Mouse (Mus musculus) neural tube, embryonic 15.5 days (tissue): ENCODE results near the gene Tfip11. TPM values are rescaled to one million over a fixed set of nuclear protein-coding genes. Genes with fewer than 3 reads are reported as not detected.

ENCODE experiments used
- ATAC-seq: fragments of 200-750 bp; cut with Nextera tagmentation; 2 replicates; pipeline ENCODE4 v1.8.0; 2017; ENCODE audit warnings: mild to moderate bottlenecking, moderate TSS enrichment, moderate library complexity; ENCODE audit not compliant: low FRiP score
- H3K27ac ChIP-seq: fragments of 300-500 bp; sonication (generic); replicated peaks from 2 replicates; pipeline ENCODE4 v1.5.1; 2015; ENCODE audit warnings: mild to moderate bottlenecking, inconsistent platforms
- H3K27me3 ChIP-seq: fragments of 300-500 bp; sonication (generic); replicated peaks from 2 replicates; pipeline ENCODE4 v1.6.1; 2015; ENCODE audit warnings: inconsistent platforms
- H3K36me3 ChIP-seq: fragments of 300-500 bp; sonication (generic); 2 replicates; pipeline ENCODE4 v1.6.1; 2015; ENCODE audit warnings: inconsistent platforms
- H3K4me1 ChIP-seq: fragments of 300-500 bp; sonication (generic); 2 replicates; pipeline ENCODE4 v1.6.1; 2015; ENCODE audit warnings: inconsistent platforms
- H3K4me2 ChIP-seq: fragments of 300-500 bp; sonication (generic); 2 replicates; pipeline ENCODE4 v1.6.1; 2015; ENCODE audit warnings: inconsistent platforms, mild to moderate bottlenecking, moderate library complexity
- H3K4me3 ChIP-seq: fragments of 300-500 bp; sonication (generic); replicated peaks from 2 replicates; pipeline ENCODE4 v1.5.1; 2015; ENCODE audit warnings: mild to moderate bottlenecking, inconsistent platforms
- H3K9ac ChIP-seq: fragments of 300-500 bp; sonication (generic); replicated peaks from 2 replicates; pipeline ENCODE4 v1.6.1; 2015; ENCODE audit warnings: mild to moderate bottlenecking, inconsistent platforms
- H3K9me3 ChIP-seq: fragments of 300-500 bp; sonication (generic); replicated peaks from 2 replicates; pipeline ENCODE4 v1.6.1; 2016; ENCODE audit warnings: inconsistent platforms
- WGBS: fragments of 180-500 bp; shearing (Covaris S2); methylation state at CpG from one replicate; pipeline ENCODE4 v1.1.7; 2015; ENCODE audit warnings: mixed read lengths; 5-methylcytosine and 5-hydroxymethylcytosine counted together
- polyA plus RNA-seq: library from polyadenylated mRNA; unstranded; fragments of >200 nt; fragmentation: Nextera tagmentation; extraction: Ambion mirVana; gene quantifications from 2 replicates; pipeline ENCODE4 v1.2.1, GENCODE M21; 2015

Tfip11 gene
- polyA plus RNA-seq, 1 experiment from 2014 or later = 29.7 TPM

- H3K9ac ChIP-seq = no peak overlapping the region
These were observed 43.2 kb downstream of the Tfip11 start for GRCm38 (mm10) chr5:112369326-112369725.

GRCm38 (mm10) chr5:112370236-112370813 is 44.2 kb downstream of the Tfip11 start:
- Histone ChIP-seq H3K27me3 (no peaks in the 10 kb centered on the region), H3K4me3 (no peak overlapping the region), H3K9ac (0 out of 2 replicates have a peak overlapping the region, but pooled peaks have one; percentile 10), H3K36me3 (peaks cover 51% of the 10 kb centered on the region), H3K27ac (peak overlapping the region; percentile 89), H3K4me1 (peaks cover 50% of the 10 kb centered on the region), H3K4me2 (no peak overlapping the region), H3K9me3 (no peaks in the 10 kb centered on the region)
- 77% methylated on average over 12 of the region's 12 CpGs for WGBS
- no peak for ATAC-seq

More at GRCm38 (mm10) chr5:112369326-112369725, 43.2 kb downstream of the Tfip11 start:
- Histone ChIP-seq H3K36me3 (peaks cover 50% of the 10 kb centered on the region), H3K4me2 (no peak overlapping the region), H3K9me3 (no peaks in the 10 kb centered on the region), H3K27ac (peak overlapping the region; percentile 89; the same call in 1 of the 2 replicates), H3K27me3 (no peaks in the 10 kb centered on the region), H3K4me3 (no peak overlapping the region), H3K4me1 (peaks cover 50% of the 10 kb centered on the region)
- 67% methylated on average over 13 of the region's 13 CpGs for WGBS
- ATAC-seq = no peak

- peaks cover 59% of the 10 kb centered on the region for H3K36me3 ChIP-seq
These were observed 45.8 kb downstream of the Tfip11 start for GRCm38 (mm10) chr5:112371933-112372332.

GRCm38 (mm10) chr5:112376111-112376510 is 50.0 kb downstream of the Tfip11 start:
- no peak for ATAC-seq
- Histone ChIP-seq H3K4me2 (no peak overlapping the region), H3K36me3 (peaks cover 55% of the 10 kb centered on the region), H3K4me3 (no peak overlapping the region), H3K27ac (no peak overlapping the region), H3K27me3 (no peaks in the 10 kb centered on the region), H3K9me3 (no peaks in the 10 kb centered on the region), H3K9ac (no peak overlapping the region), H3K4me1 (peaks cover 22% of the 10 kb centered on the region)
- WGBS = 61% methylated on average over 4 of the region's 4 CpGs

More at GRCm38 (mm10) chr5:112371933-112372332, 45.8 kb downstream of the Tfip11 start:
- peaks cover 50% of the 10 kb centered on the region for H3K4me1 ChIP-seq
- WGBS = 15% methylated on average over 7 of the region's 7 CpGs
- peak overlapping the region; percentile 36; the same call in 1 of the 2 replicates for H3K9ac ChIP-seq
- H3K27ac ChIP-seq = peak overlapping the region; percentile 89
- H3K4me3 ChIP-seq = no peak overlapping the region
- ATAC-seq = peak; percentile 83
- H3K27me3 ChIP-seq = no peaks in the 10 kb centered on the region
- H3K4me2 ChIP-seq = peak overlapping the region; percentile 27
- H3K9me3 ChIP-seq = no peaks in the 10 kb centered on the region

- H3K27me3 ChIP-seq = no peaks in the 10 kb centered on the region
- peaks cover 56% of the 10 kb centered on the region for H3K36me3 ChIP-seq
- H3K4me3 ChIP-seq = no peak overlapping the region
- peaks cover 14% of the 10 kb centered on the region for H3K4me1 ChIP-seq
- no peaks in the 10 kb centered on the region for H3K9me3 ChIP-seq
- no peak overlapping the region for H3K4me2 ChIP-seq
- no peak for ATAC-seq
- no peak overlapping the region for H3K9ac ChIP-seq
- no peak overlapping the region for H3K27ac ChIP-seq
- WGBS = 100% methylated on average over 1 of the region's 1 CpGs
These were observed 51.2 kb downstream of the Tfip11 start for GRCm38 (mm10) chr5:112377380-112377779.

- no peaks in the 10 kb centered on the region for H3K9me3 ChIP-seq
- H3K4me2 ChIP-seq = no peak overlapping the region
- H3K4me1 ChIP-seq = peaks cover 7% of the 10 kb centered on the region; the same call in 1 of the 2 replicates
- H3K36me3 ChIP-seq = peaks cover 54% of the 10 kb centered on the region
- H3K27ac ChIP-seq = no peak overlapping the region
- no peak overlapping the region for H3K4me3 ChIP-seq
- H3K9ac ChIP-seq = no peak overlapping the region
- ATAC-seq = no peak
- WGBS = 87% methylated on average over 6 of the region's 6 CpGs
- no peaks in the 10 kb centered on the region for H3K27me3 ChIP-seq
These were observed 52.6 kb downstream of the Tfip11 start for GRCm38 (mm10) chr5:112378716-112379115.

GRCm38 (mm10) chr5:112381154-112381553 is 55.0 kb downstream of the Tfip11 start:
- no peak for ATAC-seq
- peaks cover 52% of the 10 kb centered on the region for H3K36me3 ChIP-seq
- 87% methylated on average over 11 of the region's 11 CpGs for WGBS
- H3K27me3 ChIP-seq = no peaks in the 10 kb centered on the region
- H3K4me1 ChIP-seq = peaks cover 7% of the 10 kb centered on the region; the same call in 1 of the 2 replicates
- H3K4me2 ChIP-seq = no peak overlapping the region
- H3K9me3 ChIP-seq = no peaks in the 10 kb centered on the region
- H3K9ac ChIP-seq = no peak overlapping the region
- H3K27ac ChIP-seq = no peak overlapping the region
- no peak overlapping the region for H3K4me3 ChIP-seq

GRCm38 (mm10) chr5:112382042-112382441 is 55.9 kb downstream of the Tfip11 start:
- Histone ChIP-seq H3K4me1 (peaks cover 7% of the 10 kb centered on the region; the same call in 1 of the 2 replicates), H3K36me3 (peaks cover 52% of the 10 kb centered on the region), H3K27ac (peak overlapping the region; percentile 20), H3K27me3 (no peaks in the 10 kb centered on the region), H3K9ac (no peak overlapping the region), H3K4me3 (no peak overlapping the region), H3K9me3 (no peaks in the 10 kb centered on the region), H3K4me2 (no peak overlapping the region)
- ATAC-seq = no peak; the same call in 1 of the 2 replicates
- WGBS = 63% methylated on average over 9 of the region's 9 CpGs

GRCm38 (mm10) chr5:112382641-112383330 is 56.6 kb downstream of the Tfip11 start:
- no peak for ATAC-seq
- Histone ChIP-seq H3K27me3 (no peaks in the 10 kb centered on the region), H3K27ac (peak overlapping the region; percentile 20)

GRCm38 (mm10) chr5:112384805-112385472 is 58.8 kb downstream of the Tfip11 start:
- Histone ChIP-seq H3K9me3 (no peaks in the 10 kb centered on the region), H3K4me1 (peaks cover 25% of the 10 kb centered on the region), H3K4me3 (no peak overlapping the region), H3K9ac (no peak overlapping the region), H3K36me3 (peaks cover 49% of the 10 kb centered on the region), H3K27ac (no peak overlapping the region), H3K4me2 (no peak overlapping the region), H3K27me3 (no peaks in the 10 kb centered on the region)
- ATAC-seq = no peak
- WGBS = 91% methylated on average over 13 of the region's 13 CpGs

More at GRCm38 (mm10) chr5:112382641-112383330, 56.6 kb downstream of the Tfip11 start:
- Histone ChIP-seq H3K9ac (no peak overlapping the region), H3K4me3 (no peak overlapping the region), H3K9me3 (no peaks in the 10 kb centered on the region), H3K4me2 (no peak overlapping the region), H3K4me1 (peaks cover 7% of the 10 kb centered on the region; the same call in 1 of the 2 replicates), H3K36me3 (peaks cover 59% of the 10 kb centered on the region)
- 71% methylated on average over 16 of the region's 17 CpGs for WGBS

GRCm38 (mm10) chr5:112385973-112386372 is 59.8 kb downstream of the Tfip11 start:
- H3K36me3 ChIP-seq = peaks cover 45% of the 10 kb centered on the region
- no peak overlapping the region for H3K9ac ChIP-seq
- no peak overlapping the region for H3K4me2 ChIP-seq
- peaks cover 32% of the 10 kb centered on the region for H3K4me1 ChIP-seq
- no peaks in the 10 kb centered on the region for H3K9me3 ChIP-seq
- no peak overlapping the region for H3K4me3 ChIP-seq
- no peak for ATAC-seq
- no peak overlapping the region for H3K27ac ChIP-seq
- H3K27me3 ChIP-seq = no peaks in the 10 kb centered on the region
- 79% methylated on average over 2 of the region's 2 CpGs for WGBS
